Mouse (Mus musculus) megakaryocyte, adult 5-6 weeks (primary cell): ENCODE measurements at regions not wholly inside any gene's neighbourhood (a gene's known extent, or its start where the extent isn't known, plus 50 kb on each side); places are given as distances from the start of the nearest gene placed in this dataset.
"Not testable (repeated sequence)": the region's sequence is repeated elsewhere in the genome, so short reads cannot be mapped to it uniquely, and the experiment has no call there.

Source experiments
- ATAC-seq: 2 replicates; pipeline ENCODE4 v1.8.0; 2016; ENCODE audit warnings: mild to moderate bottlenecking, inconsistent platforms; ENCODE audit not compliant: poor library complexity, severe bottlenecking

DNA sequence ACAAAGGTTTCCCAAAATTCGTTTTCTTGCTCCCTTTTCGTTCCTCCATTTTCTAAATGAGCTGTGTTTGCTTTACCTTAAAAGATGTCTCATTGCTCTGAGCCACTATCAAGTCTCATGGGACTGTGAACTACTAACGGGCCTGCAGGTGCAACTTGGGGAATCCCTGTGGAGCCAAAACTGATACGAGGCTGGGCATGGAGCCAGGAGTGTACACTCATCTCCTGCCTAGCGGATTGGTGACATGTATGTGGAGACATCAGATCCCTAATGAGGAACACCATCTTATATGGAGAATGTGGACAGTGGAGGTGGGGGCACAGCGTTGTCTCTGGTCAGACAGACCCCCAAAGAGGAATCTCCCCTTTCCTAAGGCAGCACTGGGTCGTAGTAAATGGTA is 119.6 kb upstream of the Nt5e start:
- no peak for ATAC-seq

GRCm38 (mm10) chr9:88208022-88208421 is 119.0 kb upstream of the Nt5e start:
- no peak for ATAC-seq

DNA sequence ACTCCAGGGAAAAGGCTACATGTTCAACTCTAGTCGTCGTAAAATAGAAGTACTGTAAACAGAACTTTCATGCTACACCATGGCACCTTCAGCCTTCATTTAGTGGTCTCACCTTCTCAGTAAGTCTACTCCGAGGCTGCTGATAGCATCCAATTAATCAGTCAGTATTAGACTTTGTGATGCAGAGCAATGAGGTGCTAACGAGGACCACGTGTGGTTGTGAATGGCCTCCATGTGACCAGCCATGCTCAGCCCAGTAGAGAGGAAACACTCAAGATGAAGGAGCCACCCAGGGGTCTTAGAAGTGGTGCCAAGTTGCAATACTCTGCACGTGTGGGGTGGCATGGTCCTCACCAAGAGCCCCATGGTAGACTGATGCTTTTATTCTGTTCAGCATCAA is 112.2 kb upstream of the Nt5e start:
- ATAC-seq = no peak

- no peak for ATAC-seq
Observed at GRCm38 (mm10) chr9:88220360-88220759, 106.6 kb upstream of the Nt5e start.

DNA sequence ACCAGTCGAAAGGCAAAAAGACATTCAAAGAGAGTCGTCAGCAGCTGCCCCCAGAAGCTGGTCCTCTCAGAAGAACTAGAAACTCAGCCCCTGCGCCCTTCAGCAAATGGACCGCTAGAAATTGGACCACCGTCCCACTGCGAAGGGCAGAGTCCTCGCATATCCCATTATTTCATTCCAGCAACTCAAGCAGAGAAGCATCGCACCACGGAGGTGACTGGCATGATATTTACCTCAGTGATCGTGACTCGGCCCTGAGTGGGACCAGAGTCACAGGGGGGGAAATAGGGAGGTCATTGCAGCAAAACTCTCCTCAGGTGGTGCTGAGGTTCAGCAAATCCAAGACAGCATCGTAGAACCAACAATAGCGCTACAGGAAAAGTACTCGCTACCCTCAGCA is 105.7 kb upstream of the Nt5e start:
- no peak for ATAC-seq

DNA sequence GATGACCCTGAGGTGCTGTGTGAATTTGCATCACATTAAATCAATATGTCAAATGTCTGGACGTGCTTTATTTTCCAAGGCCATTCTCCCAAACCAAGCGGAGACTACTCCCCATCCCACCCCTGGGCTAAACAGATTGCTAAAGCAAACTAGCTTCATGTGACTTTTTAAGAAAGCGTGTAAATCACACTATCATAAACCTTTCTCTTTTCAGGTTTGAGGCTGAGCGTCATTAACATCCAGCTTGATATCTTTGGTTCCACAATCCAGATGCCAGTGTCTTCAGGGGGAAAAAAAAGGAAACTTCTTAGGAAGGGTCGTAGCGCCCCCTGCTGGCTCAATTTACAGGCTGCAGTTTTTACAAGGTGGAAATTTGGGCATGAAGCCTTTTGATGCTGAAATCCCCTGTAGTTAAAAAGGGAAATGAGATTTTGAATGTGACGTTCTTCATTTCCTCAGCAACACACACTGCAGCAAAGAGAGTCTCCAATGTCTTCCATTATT is 105.1 kb upstream of the Nt5e start:
- peak; percentile 64 for ATAC-seq

GRCm38 (mm10) chr9:88237126-88237525 is 89.9 kb upstream of the Nt5e start:
- ATAC-seq = no peak

DNA sequence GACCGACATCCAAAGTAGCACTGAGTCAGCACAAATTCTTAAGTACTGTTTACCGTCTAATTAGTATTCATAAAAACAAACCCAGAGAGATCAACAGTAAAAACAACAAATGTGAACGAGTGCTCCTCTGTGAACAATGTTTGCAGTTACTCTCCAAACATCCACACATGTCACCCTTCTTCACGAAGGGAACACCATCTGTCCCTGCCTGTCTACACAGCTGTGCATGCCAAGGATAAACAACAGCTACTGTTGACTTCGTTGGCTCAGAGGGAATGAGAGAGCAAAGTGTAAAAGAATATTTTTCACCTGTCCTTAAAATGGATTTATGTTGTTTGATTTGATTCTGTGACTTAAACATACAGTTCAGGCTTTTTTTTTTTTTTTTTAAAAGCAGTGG is 88.7 kb upstream of the Nt5e start:
- ATAC-seq = no peak

DNA sequence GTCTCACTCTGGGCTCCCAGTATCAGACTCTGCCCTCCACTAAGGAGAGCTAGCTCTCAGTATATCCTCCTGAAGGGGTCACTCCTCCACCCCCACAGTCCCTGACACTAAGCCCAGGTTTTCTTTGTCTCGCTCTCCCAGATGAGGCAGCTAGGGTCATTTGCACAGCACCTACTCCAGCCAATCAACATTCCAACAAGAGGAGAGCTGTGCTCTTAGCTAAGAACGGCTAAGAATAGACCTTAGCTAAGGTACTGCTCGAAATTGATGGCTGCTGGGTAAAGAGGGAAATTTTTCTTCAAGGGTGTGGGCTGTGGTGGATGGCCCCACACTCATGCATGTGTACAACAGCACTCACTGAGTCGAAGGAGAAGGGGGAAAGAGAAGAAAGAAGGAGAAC is 86.3 kb upstream of the Nt5e start:
- no peak for ATAC-seq

DNA sequence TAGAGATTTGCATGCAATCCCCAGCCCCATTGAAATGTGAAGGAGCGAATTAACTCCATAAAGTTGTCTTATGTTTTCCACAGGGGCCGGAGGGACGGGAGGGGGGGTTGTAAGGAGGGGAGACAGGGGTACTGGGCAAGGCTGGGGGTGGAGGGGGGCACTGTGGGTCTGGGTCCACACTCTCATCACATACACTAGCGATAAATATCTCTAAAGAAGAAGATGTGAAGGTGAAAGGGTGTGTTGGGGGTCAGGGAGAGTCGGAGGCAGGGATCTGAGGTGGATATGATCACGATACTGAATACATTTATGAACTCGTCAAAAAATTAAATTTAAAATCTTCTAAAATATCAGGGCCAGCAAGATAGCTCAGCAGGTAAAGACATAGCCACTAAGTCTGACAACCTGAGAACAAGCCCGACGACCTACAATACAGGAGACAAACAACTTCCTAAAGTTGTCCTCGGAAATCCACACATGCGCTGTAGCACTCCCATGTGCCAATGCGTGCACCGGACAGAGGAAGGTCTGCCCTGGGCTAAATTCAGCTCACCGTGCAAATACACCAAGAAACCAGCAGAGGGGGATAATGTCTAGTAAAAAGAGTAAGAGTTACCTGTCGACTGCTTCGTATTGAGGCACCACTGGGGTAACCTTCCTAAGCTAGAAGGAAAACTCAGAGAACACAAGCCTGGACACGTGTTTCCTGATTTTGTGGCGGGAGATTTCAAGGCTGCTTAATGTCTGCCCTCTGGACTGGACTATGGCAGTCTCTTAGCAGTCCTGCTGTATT is 85.6 kb upstream of the Nt5e start:
- ATAC-seq = peak; percentile 99

GRCm38 (mm10) chr9:88242530-88242929 is 84.5 kb upstream of the Nt5e start:
- no peak for ATAC-seq

DNA sequence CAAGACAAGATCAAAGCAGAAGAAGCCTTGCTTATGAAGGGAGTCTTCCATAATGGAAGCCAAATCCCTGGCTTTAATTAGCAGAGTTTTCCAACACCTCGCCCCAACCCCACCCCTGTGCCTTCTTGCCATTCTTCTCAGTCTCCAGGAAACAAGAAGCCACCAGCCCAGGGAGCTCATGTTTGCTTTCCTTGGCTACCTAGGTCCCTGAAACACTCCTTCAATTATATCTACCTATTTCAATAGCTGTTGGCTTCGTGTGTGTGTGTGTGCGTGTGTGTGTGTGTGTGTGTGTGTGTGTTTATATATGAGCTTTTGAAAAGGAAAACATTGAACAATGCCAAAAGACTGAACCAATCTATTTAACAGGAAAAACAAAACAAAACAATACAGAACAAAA is 82.5 kb upstream of the Nt5e start:
- ATAC-seq = no peak

DNA sequence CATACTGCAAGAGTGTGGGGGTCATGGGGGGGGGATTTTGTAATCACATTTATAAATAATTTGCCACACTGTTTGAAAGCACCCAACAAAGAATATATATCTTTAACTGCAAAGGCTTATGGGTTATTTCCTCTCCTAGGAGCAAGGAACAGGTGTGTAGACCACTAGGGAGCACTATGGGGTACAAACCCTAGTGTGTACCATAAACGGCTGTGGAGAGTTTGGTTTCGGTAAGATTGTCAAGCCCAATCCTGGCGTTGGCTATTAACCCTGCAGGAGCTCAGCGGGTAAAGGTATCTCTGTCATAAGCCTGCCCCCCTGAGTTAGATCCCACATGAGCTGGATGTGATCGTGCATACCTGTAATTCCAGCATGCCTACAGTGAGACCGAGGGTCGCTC is 71.0 kb upstream of the Nt5e start:
- no peak for ATAC-seq

GRCm38 (mm10) chr9:88259627-88260026 is 67.4 kb upstream of the Nt5e start:
- no peak for ATAC-seq

DNA sequence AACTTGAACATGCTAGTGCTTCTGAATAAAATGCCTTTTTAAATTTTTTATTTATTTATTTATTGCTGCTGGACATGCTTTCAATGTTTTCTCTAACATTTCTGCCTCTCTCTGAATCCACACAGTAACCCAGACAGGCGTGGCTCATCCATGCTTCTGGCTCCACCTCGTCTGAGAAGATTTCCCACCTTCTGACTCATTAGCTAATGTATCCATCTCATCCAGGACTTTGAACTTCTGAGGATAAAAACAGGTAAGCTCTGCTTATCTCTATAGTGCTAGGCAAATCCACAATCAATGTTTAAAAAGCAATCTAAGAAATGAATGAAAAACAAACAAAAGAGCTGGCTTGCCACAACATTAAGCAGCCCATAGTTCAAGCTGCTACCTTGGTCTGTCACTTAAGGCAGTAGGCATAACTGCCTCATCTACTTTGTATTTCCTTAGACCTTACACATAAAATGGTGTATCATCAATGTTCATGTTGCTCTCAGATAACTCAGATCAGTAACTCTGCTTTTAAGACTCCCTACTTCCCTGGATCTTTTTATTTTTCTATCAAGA is 66.8 kb upstream of the Nt5e start:
- no peak for ATAC-seq

DNA sequence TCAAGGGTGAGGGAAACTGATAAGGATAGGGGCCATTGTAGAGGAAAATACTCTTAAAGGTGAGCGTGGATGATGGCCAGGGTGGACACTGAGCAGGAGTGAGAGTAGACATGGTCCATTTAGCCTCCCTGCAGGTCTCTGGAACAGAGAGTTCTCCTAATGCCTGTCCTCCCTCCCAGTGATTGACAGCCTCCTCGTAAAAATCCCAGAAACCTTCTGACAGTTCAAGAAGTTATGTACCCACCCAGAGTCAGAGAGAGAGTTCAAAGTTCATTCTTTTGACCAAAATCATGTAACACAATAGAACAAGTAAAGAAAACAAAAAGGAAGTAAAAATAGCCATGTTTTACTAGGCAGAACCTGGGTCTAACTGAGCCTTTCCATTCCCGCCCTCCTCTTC is 64.5 kb upstream of the Nt5e start:
- ATAC-seq = no peak

DNA sequence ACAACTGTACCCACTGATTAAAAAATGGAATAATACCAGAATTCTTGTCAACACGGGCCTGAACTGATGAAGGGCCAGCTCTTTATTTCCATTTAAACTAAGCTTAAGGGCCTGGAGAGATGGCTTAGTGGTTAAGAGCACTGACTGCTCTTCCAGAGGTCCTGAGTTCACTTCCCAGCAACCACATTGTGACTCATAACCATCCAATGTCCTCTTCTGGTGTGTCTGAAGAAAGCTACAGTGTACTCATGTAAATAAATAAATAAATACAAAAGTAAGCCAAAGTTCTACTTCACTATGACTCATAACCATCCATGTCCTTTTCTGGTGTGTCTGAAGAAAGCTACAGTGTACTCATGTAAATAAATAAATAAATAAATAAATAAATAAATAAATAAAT is 60.7 kb upstream of the Nt5e start:
- not testable (repeated sequence) for ATAC-seq

DNA sequence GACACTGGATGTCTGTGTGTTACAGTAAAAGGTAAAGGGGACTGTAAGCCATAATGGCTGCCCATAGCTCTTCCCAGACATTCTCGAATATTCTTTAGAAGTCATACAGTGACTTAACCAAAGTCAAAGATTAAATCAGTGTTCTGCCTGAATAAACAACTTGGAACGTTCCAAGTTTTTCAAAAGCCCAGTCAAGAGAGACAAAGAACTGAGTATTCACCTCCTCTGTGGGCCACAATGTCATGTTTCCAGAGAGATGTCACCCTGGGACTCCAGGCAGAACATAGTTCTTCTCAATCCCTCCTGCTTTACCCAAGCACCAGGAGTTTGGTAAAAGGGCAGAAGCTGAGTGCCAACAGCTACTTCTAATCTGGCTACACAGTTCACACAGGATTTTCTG is 58.2 kb upstream of the Nt5e start:
- no peak for ATAC-seq

DNA sequence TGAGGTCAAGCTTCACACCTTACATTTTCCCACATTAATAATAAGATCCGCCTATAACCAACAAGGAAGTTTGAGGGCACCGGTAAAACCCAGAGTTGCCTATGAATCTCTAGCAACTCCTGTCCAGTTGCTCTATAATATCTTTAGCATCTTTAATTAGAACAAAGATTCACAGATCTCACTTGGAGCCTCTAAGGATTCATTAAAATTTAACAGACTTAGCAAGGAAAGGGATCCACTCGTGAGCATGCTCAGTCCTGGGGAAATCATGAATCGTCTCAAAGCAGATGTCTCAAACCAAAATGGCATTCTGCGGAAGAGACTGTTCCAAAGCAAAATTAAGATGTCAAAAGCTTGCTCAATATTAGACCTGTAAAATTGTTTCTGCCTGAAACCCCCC is 57.8 kb upstream of the Nt5e start:
- no peak for ATAC-seq

DNA sequence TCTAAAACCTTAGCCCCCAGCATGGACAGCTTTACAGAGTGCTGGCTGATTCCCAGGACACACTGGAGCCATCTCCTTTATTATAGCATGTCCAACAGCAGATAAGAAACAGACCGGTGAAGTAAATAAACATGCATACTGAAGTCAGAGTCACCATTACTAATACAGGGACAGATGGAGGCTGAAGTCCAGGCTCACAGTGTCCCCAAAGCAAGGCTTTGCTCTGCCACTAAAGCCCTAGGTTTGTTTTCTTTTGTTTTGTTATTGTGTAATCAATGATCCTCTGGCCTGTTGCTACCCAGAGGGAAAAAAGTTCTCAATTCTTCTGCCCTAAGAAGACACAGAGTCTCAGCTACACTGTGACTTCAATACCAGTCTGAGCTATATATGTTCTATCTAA is 56.2 kb upstream of the Nt5e start:
- no peak for ATAC-seq

GRCm38 (mm10) chr9:88273304-88273703 is 53.7 kb upstream of the Nt5e start:
- peak; percentile 96 for ATAC-seq

GRCm38 (mm10) chr9:88274040-88274439 is 53.0 kb upstream of the Nt5e start:
- no peak for ATAC-seq
